Mouse (Mus musculus) small intestine, adult 2 months (tissue): Measurements from ENCODE around the gene Hfe2. TPM values are rescaled to one million over a fixed set of nuclear protein-coding genes. Genes with fewer than 3 reads are reported as not detected.

Experiments used
- H3K27ac ChIP-seq: fragments of 200-500 bp; 2 replicates; pipeline ENCODE4 v1.5.1; 2012; ENCODE audit warnings: low read depth, low read length, control low read depth, inconsistent platforms; ENCODE audit not compliant: insufficient read depth
- H3K27me3 ChIP-seq: fragments of 200-500 bp; 2 replicates; pipeline ENCODE4 v1.6.1; 2012; ENCODE audit warnings: mild to moderate bottlenecking, moderate library complexity, low read length, inconsistent platforms; ENCODE audit not compliant: control insufficient read depth, insufficient read depth
- H3K36me3 ChIP-seq: fragments of 200-500 bp; 2 replicates; pipeline ENCODE4 v1.6.1; 2012; ENCODE audit warnings: mild to moderate bottlenecking, low read length, control low read depth, inconsistent platforms; ENCODE audit not compliant: control insufficient read depth, insufficient read depth
- H3K4me1 ChIP-seq: fragments of 200-500 bp; 2 replicates; pipeline ENCODE4 v1.6.1; 2012; ENCODE audit warnings: low read length, inconsistent platforms, mixed read lengths; ENCODE audit not compliant: control insufficient read depth, insufficient read depth, insufficient read length
- H3K4me3 ChIP-seq: fragments of 200-500 bp; 2 replicates; pipeline ENCODE4 v1.5.1; 2012; ENCODE audit warnings: low read depth, mild to moderate bottlenecking, control low read depth, inconsistent platforms, low read length, moderate library complexity
- CTCF ChIP-seq: fragments of 200-500 bp; IDR thresholded peaks from 2 replicates; pipeline ENCODE4 v1.5.1; 2012; ENCODE audit warnings: low read depth, mild to moderate bottlenecking, control low read depth, inconsistent platforms, low read length, moderate library complexity, mixed read lengths; ENCODE audit not compliant: insufficient replicate concordance, insufficient read length; ENCODE audit errors: extremely low read depth
- POLR2A ChIP-seq: fragments of 200-500 bp; IDR thresholded peaks from 2 replicates; pipeline ENCODE4 v1.6.1; 2012; ENCODE audit warnings: low read depth, mild to moderate bottlenecking, control low read depth, inconsistent platforms, low read length, moderate library complexity
- WGBS: fragments of 180-500 bp; shearing (Covaris S2); methylation state at CpG from one replicate; pipeline ENCODE4 v1.1.7; 2018; 5-methylcytosine and 5-hydroxymethylcytosine counted together
- polyA plus RNA-seq: library from polyadenylated mRNA; depleted of rRNA; stranded (reverse); fragments of >200 nt; gene quantifications from 2 replicates; pipeline ENCODE4 v1.2.3, GENCODE M21; 2012

The Hfe2 gene
- polyA plus RNA-seq, 1 experiment, result not detected

- Histone ChIP-seq H3K4me1 (peaks cover 7% of the 10 kb centered on the region), H3K36me3 (peaks cover 31% of the 10 kb centered on the region), H3K27me3 (no peaks in the 10 kb centered on the region), H3K27ac (peak overlapping the region; percentile 99), H3K4me3 (peak overlapping the region; percentile 66)
- TF ChIP-seq CTCF, result no peak
- no peak for TF ChIP-seq POLR2A
- WGBS, result 1% methylated on average over 22 of the region's 22 CpGs
These were observed 32.0 kb downstream of the Hfe2 start for GRCm38 (mm10) chr3:96556651-96557635.

GRCm38 (mm10) chr3:96557694-96558093 is 32.7 kb downstream of the Hfe2 start, which contains the start of gene Txnip:
Txnip (plus strand) TSS chr3:96557957.
- Histone ChIP-seq H3K4me3 (peak within 1 kb of the TSS; percentile 81), H3K4me1 (peaks cover 7% of the 10 kb centered on the region), H3K27me3 (no peaks in the 10 kb centered on the region), H3K27ac (peak within 1 kb of the TSS; percentile 99), H3K36me3 (peaks cover 32% of the 10 kb centered on the region)
- under 1% methylated on average over 26 of the region's 26 CpGs for WGBS
- TF ChIP-seq CTCF, result 0 out of 2 replicates have a peak, but pooled peaks have one; percentile 1
- peak; percentile 100 for TF ChIP-seq POLR2A

GRCm38 (mm10) chr3:96558159-96558558 is 33.2 kb downstream of the Hfe2 start:
- Histone ChIP-seq H3K27me3 (no peaks in the 10 kb centered on the region), H3K4me1 (peaks cover 7% of the 10 kb centered on the region), H3K36me3 (peaks cover 32% of the 10 kb centered on the region), H3K27ac (peak overlapping the region; percentile 96), H3K4me3 (peak overlapping the region; percentile 81)
- TF ChIP-seq POLR2A (no peak), CTCF (0 out of 2 replicates have a peak, but pooled peaks have one; percentile 1)
- under 1% methylated on average over 17 of the region's 17 CpGs for WGBS

GRCm38 (mm10) chr3:96558668-96559196 is 33.8 kb downstream of the Hfe2 start:
- peak overlapping the region; percentile 96 for H3K27ac ChIP-seq
- H3K4me1 ChIP-seq, result peaks cover 6% of the 10 kb centered on the region; the same call in 1 of the 2 replicates
- WGBS, result 1% methylated on average over 10 of the region's 10 CpGs
- H3K36me3 ChIP-seq, result peaks cover 32% of the 10 kb centered on the region
- H3K27me3 ChIP-seq, result no peaks in the 10 kb centered on the region
- TF ChIP-seq CTCF, result no peak
- no peak for TF ChIP-seq POLR2A
- H3K4me3 ChIP-seq, result peak overlapping the region; percentile 81

- Histone ChIP-seq H3K27ac (peak overlapping the region; percentile 96), H3K36me3 (peaks cover 32% of the 10 kb centered on the region), H3K4me3 (peak overlapping the region; percentile 81), H3K27me3 (no peaks in the 10 kb centered on the region), H3K4me1 (peaks cover 13% of the 10 kb centered on the region; the same call in 1 of the 2 replicates)
- no peak for TF ChIP-seq POLR2A
- TF ChIP-seq CTCF, result no peak
- 1% methylated on average over 12 of the region's 12 CpGs for WGBS
These were observed 34.5 kb downstream of the Hfe2 start for GRCm38 (mm10) chr3:96559398-96559910.

- 4% methylated on average over 23 of the region's 23 CpGs for WGBS
- H3K4me3 ChIP-seq, result peak overlapping the region; percentile 81
- H3K4me1 ChIP-seq, result peaks cover 13% of the 10 kb centered on the region; the same call in 1 of the 2 replicates
- TF ChIP-seq POLR2A, result no peak
- no peak for TF ChIP-seq CTCF
- H3K27me3 ChIP-seq, result no peaks in the 10 kb centered on the region
- H3K36me3 ChIP-seq, result peaks cover 32% of the 10 kb centered on the region
- peak overlapping the region; percentile 75 for H3K27ac ChIP-seq
These were observed 35.2 kb downstream of the Hfe2 start for GRCm38 (mm10) chr3:96559911-96560850.
